Mouse (Mus musculus): ENCODE measurements around the gene 2410015M20Rik. TPM values are rescaled to one million over a fixed set of nuclear protein-coding genes. Genes with fewer than 3 reads are reported as not detected.
A peak's percentile ranks its signal among the peaks of the same experiment; 100 is the strongest.
"Not testable (repeated sequence)": the region's sequence is repeated elsewhere in the genome, so short reads cannot be mapped to it uniquely, and the experiment has no call there.

The 2410015M20Rik gene
- polyA plus RNA-seq, 1 experiment from 2014 or later = 198 TPM

DNA sequence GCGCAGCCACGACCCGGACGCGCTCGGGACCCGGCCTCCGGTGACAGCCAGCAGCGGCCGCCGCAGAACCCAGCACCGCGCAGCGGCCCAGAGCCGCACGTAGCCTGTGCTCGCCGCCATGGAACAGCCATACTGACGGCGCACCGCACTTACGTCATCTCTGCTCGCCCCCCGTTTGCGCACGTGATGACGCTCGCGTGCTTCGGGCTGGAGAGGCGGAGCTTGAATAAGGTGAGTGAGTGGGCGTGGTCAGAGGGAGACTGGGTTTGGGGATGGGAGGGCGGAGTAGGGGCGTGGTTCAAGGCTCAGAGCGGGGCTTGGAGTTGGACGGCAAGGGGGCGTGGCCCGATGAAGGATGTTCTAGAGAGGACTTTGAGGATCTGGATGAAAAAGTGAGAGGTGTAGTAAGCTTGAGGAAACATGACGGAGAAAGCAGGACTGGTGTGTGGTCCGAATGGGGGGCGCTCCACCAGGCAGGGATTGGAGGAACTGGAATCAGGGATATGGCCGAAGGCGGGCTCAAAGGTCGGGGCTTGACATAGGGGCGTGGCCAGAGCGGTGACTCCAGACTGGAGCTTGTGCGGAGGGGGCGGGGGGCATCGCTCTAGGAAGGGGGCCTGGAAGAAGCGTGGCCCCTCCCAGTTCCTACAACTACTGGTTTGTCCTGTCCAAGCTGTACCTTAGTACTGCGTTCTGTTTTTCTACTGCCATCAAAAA lies 17.3 kb upstream of the 2410015M20Rik start, which contains the start of gene Lonp1:
Gene Lonp1 (minus strand): TSS at position 134 of the 717 bp plus-strand sequence.
- Histone ChIP-seq H3K9me3 (no peaks in the 10 kb centered on the region), H3K9ac (replicated peaks) (peak within 1 kb of the TSS; percentile 87), H3K27ac (peak within 1 kb of the TSS; percentile 71), H3K36me3 (peaks cover 25% of the 10 kb centered on the region), H3K4me1 (replicated peaks) (peaks cover 27% of the 10 kb centered on the region), H3K4me3 (replicated peaks) (peak within 1 kb of the TSS; percentile 90), H3K4me2 (replicated peaks) (peak within 1 kb of the TSS; percentile 93), H3K27me3 (peaks cover 4% of the 10 kb centered on the region; the same call in 1 of the 2 replicates)
- WGBS = under 1% methylated on average over 51 of the region's 51 CpGs
- ATAC-seq = peak; percentile 93

DNA sequence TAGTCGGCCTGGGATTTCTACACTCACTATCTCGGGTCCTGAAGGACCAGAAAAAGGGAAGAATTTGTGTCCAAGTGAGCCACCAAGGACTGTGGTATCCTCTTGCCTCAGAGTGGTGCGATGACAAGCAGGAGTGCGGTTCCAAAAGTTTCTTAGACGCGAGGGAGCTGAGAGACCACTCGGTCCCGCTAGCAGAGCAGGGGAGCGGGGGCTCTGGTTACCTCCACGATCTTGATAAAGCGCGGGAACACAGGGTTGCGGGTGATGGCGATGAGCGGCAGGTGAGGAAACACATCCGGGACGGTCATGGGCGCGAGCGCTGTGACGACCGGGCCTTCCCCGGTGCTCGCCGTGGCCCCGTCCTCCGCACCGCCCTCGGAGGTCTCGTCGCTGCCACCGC lies 16.7 kb upstream of the 2410015M20Rik start:
- Histone ChIP-seq H3K4me1 (replicated peaks) (peaks cover 27% of the 10 kb centered on the region), H3K4me2 (replicated peaks) (peak overlapping the region; percentile 93), H3K4me3 (replicated peaks) (peak overlapping the region; percentile 90), H3K27me3 (peaks cover 4% of the 10 kb centered on the region; the same call in 1 of the 2 replicates), H3K9me3 (no peaks in the 10 kb centered on the region), H3K27ac (peak overlapping the region; percentile 71; the same call in 1 of the 2 replicates), H3K36me3 (peaks cover 31% of the 10 kb centered on the region), H3K9ac (replicated peaks) (peak overlapping the region; percentile 87)
- no peak for ATAC-seq
- WGBS = 1% methylated on average over 32 of the region's 32 CpGs

DNA sequence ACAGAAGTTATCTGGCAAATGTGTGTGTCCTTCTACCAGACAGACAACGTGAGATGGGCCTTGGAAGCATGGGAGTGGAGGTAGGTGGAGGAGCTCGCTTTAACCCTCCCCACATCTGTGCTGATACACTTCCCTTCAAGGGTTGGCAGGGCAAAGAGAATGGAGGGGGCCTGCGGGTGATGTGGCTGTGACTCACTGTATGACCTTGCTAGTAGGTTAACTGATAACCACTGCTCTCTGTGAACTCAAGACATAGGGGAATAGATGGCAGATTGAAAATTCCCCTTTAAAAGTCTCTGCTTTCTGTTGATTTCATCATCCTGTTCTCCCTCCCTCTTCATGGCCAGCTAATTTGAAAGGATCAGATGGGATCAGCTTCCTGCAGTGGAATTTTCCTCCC lies 15.9 kb upstream of the 2410015M20Rik start:
- H3K9me3 ChIP-seq = no peaks in the 10 kb centered on the region
- H3K27ac ChIP-seq = no peak overlapping the region
- H3K27me3 ChIP-seq = peaks cover 4% of the 10 kb centered on the region; the same call in 1 of the 2 replicates
- no peak for ATAC-seq
- no peak overlapping the region for H3K9ac ChIP-seq (replicated peaks)
- peaks cover 38% of the 10 kb centered on the region for H3K36me3 ChIP-seq
- 93% methylated on average over 3 of the region's 3 CpGs for WGBS
- H3K4me3 ChIP-seq (replicated peaks) = peak overlapping the region; percentile 90
- H3K4me2 ChIP-seq (replicated peaks) = peak overlapping the region; percentile 93; the same call in 1 of the 2 replicates
- peaks cover 27% of the 10 kb centered on the region for H3K4me1 ChIP-seq (replicated peaks)

DNA sequence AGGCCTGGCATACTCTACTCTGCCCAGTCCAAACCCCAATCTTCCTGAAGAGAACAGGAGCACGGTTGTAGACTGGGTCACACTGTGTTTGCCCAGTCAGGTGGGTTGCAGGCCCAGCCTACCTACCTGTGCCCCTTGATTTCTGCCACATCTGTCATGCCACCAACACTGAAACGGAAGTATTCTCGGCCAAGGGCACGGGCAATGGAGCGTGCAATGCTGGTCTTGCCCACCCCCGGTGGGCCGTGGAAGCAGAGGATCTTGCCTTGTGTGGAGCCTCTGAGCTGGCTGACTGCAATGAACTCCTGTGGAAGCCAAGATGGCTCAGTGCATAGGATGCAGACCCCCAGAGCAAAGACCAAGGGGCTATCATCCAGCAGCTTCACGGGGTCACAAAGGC lies 8.1 kb upstream of the 2410015M20Rik start:
- Histone ChIP-seq H3K36me3 (peaks cover 83% of the 10 kb centered on the region), H3K27me3 (no peaks in the 10 kb centered on the region), H3K9me3 (no peaks in the 10 kb centered on the region), H3K4me2 (replicated peaks) (no peak overlapping the region), H3K4me3 (replicated peaks) (no peak overlapping the region), H3K27ac (no peak overlapping the region), H3K4me1 (replicated peaks) (peaks cover 19% of the 10 kb centered on the region), H3K9ac (replicated peaks) (no peak overlapping the region)
- ATAC-seq = no peak
- 90% methylated on average over 8 of the region's 8 CpGs for WGBS

DNA sequence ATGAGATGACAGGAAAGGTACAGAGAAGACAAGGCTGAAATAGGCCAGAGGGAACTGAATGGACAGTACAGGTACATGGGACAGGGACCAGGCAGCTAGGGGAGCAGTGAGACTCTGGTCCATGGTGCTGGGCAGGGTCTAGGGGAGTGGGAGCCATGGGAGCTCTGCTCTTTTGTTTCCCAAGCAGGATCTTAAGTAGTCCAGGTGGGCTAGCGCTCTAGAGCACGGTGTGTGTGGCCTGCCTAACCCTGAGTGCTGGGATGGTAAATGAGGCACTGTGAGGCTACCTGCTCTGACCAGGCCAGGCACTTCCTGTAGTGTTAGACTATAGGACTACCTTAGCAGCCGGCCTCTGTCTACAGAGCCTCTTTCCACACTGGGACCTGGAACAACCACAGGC lies 7.2 kb upstream of the 2410015M20Rik start:
- Histone ChIP-seq H3K9ac (replicated peaks) (no peak overlapping the region), H3K4me3 (replicated peaks) (no peak overlapping the region), H3K27ac (no peak overlapping the region), H3K27me3 (no peaks in the 10 kb centered on the region), H3K9me3 (no peaks in the 10 kb centered on the region), H3K4me2 (replicated peaks) (no peak overlapping the region), H3K4me1 (replicated peaks) (peaks cover 24% of the 10 kb centered on the region), H3K36me3 (peaks cover 74% of the 10 kb centered on the region)
- ATAC-seq = no peak
- 86% methylated on average over 3 of the region's 3 CpGs for WGBS

DNA sequence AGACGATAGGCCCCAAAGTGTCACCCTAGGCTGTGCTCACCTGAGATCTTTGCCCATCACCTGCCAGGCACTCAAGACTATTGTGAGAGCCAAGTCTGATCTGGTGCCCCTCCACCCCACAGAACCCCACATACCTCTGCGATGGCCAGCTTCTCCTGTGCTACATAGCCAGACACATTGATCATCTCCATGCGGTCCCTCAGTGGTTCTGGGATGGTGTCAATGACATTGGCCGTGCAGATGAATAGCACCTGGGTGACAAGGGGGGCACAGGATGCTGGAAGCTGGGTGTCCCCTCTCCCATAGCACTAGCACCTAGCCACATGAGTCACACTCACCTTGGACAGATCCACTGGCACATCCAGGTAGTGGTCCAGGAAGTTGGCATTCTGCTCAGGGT lies 6.2 kb upstream of the 2410015M20Rik start:
- peaks cover 33% of the 10 kb centered on the region for H3K4me1 ChIP-seq (replicated peaks)
- H3K4me2 ChIP-seq (replicated peaks) = no peak overlapping the region
- peaks cover 66% of the 10 kb centered on the region for H3K36me3 ChIP-seq
- H3K9ac ChIP-seq (replicated peaks) = no peak overlapping the region
- ATAC-seq = no peak
- H3K27me3 ChIP-seq = no peaks in the 10 kb centered on the region
- no peak overlapping the region for H3K27ac ChIP-seq
- H3K4me3 ChIP-seq (replicated peaks) = no peak overlapping the region
- WGBS = 90% methylated on average over 4 of the region's 4 CpGs
- no peaks in the 10 kb centered on the region for H3K9me3 ChIP-seq

DNA sequence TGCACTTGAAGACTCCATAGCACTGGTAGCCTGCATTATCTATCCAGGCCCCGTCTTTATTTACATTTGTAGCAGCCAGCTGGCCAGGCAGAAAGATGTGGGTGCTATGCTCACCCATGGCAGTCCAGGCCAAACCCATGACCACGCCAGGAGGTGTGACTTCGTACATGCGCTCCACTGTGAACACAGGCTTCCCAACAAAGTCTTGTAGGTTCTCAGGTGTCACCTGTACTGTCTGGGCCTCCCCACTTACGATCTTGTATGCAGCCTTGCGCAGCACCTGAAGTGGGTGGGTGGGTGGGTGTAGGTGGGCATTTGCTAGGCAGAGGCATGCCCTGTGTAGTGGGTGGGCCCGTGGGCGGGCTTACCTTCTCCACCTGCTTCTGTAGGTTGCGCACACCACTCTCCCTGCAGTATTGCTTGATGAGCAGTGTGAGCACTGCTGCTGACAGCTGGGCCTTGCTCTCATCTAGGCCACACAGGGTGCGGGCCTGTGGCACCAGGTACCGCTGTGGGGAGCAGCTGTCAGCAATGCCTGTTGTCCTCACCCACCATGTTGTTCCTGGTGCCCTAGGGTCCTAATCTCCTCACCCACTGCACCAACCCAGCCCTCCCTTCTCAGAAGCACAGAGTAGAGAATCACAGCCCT lies 5.7 kb upstream of the 2410015M20Rik start:
- H3K4me2 ChIP-seq (replicated peaks) = peak overlapping the region; percentile 83
- H3K27ac ChIP-seq = no peak overlapping the region
- H3K4me1 ChIP-seq (replicated peaks) = peaks cover 38% of the 10 kb centered on the region
- H3K9ac ChIP-seq (replicated peaks) = peak overlapping the region; percentile 81
- no peaks in the 10 kb centered on the region for H3K9me3 ChIP-seq
- H3K27me3 ChIP-seq = no peaks in the 10 kb centered on the region
- H3K36me3 ChIP-seq = peaks cover 61% of the 10 kb centered on the region
- H3K4me3 ChIP-seq (replicated peaks) = peak overlapping the region; percentile 73
- WGBS = 91% methylated on average over 11 of the region's 11 CpGs
- ATAC-seq = no peak

DNA sequence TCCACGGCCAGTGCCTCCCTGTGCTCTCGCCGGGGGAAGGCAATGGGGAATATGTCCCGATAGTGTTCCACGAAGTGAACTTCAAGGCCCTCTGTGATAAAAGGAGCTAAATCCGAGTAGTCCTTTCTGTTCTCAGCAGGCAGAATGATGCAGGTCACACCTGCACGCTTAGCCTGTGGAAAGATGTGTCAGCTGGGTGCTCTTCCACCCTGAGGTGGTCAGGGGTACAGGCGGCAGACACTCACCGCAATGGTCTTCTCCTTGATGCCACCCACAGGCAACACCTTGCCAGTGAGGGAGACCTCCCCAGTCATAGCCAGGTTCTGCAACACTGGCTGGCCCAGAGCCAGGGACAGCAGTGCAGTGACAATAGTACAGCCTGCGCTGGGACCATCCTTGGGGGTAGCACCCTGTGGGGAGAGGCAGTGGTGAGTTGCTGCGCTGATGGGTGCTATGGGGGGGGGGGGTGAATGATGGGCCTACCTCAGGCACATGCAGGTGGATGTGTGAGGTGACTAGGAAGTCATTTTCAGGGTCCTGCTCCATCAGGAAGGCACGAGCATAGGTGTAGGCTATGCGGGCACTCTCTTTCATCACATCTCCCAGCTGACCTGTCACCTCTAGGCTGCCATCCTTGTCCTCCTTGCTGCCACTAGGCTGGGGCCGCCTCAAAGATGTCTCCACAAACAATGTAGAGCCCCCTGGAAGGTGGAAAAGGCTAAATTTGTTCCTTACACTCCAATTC lies 5.0 kb upstream of the 2410015M20Rik start:
- Histone ChIP-seq H3K9ac (replicated peaks) (peak overlapping the region; percentile 81), H3K4me3 (replicated peaks) (peak overlapping the region; percentile 73), H3K4me1 (replicated peaks) (peaks cover 41% of the 10 kb centered on the region), H3K9me3 (no peaks in the 10 kb centered on the region), H3K4me2 (replicated peaks) (peak overlapping the region; percentile 83), H3K36me3 (peaks cover 54% of the 10 kb centered on the region), H3K27me3 (no peaks in the 10 kb centered on the region), H3K27ac (no peak overlapping the region)
- 35% methylated on average over 14 of the region's 14 CpGs for WGBS
- ATAC-seq = no peak

DNA sequence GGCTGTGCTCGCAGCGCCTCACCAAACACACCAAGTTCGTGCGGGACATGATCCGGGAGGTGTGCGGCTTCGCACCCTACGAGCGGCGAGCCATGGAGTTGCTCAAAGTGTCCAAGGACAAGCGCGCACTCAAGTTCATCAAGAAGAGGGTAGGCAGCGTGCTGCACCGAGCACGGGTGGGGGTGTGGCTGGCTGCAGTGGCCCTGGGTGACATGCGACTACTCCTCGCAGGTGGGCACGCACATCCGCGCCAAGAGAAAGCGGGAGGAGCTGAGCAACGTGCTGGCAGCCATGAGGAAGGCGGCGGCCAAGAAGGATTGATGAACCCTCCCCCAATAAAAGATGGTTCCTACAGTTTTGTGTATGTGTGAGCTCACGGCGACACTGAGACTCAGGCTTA lies 4.3 kb upstream of the 2410015M20Rik start:
- under 1% methylated on average over 26 of the region's 26 CpGs for WGBS
- H3K4me2 ChIP-seq (replicated peaks) = peak overlapping the region; percentile 83
- not testable (repeated sequence) for H3K9me3 ChIP-seq, H3K27me3 ChIP-seq, ATAC-seq
- peak overlapping the region; percentile 81 for H3K9ac ChIP-seq (replicated peaks)
- H3K27ac ChIP-seq = peak overlapping the region; percentile 93
- H3K4me1 ChIP-seq (replicated peaks) = peaks cover 44% of the 10 kb centered on the region
- H3K36me3 ChIP-seq = peaks cover 47% of the 10 kb centered on the region
- H3K4me3 ChIP-seq (replicated peaks) = peak overlapping the region; percentile 73

DNA sequence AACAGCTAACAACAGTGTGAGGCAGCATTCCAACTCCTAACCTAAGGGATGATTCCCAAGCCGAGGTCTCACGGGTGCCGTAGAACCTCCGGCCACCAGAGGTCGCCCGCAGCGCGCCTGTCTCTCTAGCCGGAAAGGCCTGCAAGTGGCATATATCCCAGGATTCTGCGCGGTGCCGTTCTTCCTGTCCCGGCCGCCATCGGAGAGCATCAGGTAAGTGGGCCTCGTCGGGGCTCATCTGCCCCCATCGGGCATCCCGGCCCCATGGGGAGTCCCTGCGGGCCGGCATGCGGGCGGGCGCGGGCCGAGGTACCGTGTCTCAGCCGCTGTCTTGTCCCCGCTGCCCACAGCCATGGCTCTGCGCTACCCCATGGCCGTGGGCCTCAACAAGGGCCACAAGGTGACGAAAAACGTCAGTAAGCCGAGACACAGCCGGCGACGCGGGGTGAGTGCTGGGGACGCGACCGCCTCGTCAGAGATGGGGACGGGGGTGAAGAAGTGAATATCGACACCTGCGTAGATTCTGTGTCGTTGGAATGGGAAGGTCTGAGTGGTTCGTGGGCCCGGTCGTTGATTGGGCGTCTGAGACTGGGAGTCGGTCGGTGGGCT lies 3.8 kb upstream of the 2410015M20Rik start, which contains the start of gene Rpl36:
Gene Rpl36 (plus strand): TSS at position 181 of the 609 bp plus-strand sequence.
- ATAC-seq = peak; percentile 69
- peak within 1 kb of the TSS; percentile 83 for H3K4me2 ChIP-seq (replicated peaks)

DNA sequence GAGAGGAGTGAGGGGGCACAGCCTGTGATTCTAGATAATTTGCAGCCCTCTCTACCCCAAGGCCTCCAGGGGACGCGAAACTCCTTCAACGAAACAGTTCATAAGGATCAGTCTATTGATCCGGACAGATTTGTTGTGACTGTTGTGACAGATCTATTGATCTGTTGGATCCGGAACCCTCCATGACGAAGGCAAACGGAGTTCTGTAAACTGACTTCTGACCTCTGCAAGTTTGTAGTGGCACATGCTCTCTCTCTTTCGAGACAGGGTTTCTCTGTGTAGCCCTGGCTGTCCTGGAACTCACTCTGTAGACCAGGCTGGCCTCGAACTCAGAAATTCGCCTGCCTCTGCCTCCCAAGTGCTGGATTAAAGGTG lies 3.0 kb upstream of the 2410015M20Rik start:
- not testable (repeated sequence) for H3K9me3 ChIP-seq; H3K9ac ChIP-seq (replicated peaks); H3K27me3 ChIP-seq; ATAC-seq; H3K4me2 ChIP-seq (replicated peaks); H3K4me3 ChIP-seq (replicated peaks); H3K27ac ChIP-seq
- H3K36me3 ChIP-seq = peaks cover 36% of the 10 kb centered on the region
- peaks cover 55% of the 10 kb centered on the region for H3K4me1 ChIP-seq (replicated peaks)
- 81% methylated on average over 10 of the region's 10 CpGs for WGBS

More for the DNA sequence above, 3.8 kb upstream of the 2410015M20Rik start, which contains the start of gene Rpl36:
- no peaks in the 10 kb centered on the region for H3K9me3 ChIP-seq
- peak within 1 kb of the TSS; percentile 93 for H3K27ac ChIP-seq
- H3K27me3 ChIP-seq = no peaks in the 10 kb centered on the region
- under 1% methylated on average over 51 of the region's 52 CpGs for WGBS
- peak within 1 kb of the TSS; percentile 73 for H3K4me3 ChIP-seq (replicated peaks)
- H3K9ac ChIP-seq (replicated peaks) = peak within 1 kb of the TSS; percentile 81
- peaks cover 41% of the 10 kb centered on the region for H3K36me3 ChIP-seq
- peaks cover 49% of the 10 kb centered on the region for H3K4me1 ChIP-seq (replicated peaks)
